Mouse (Mus musculus) adrenal gland, adult (tissue): ENCODE measurements around the gene Nudt16l1.

ENCODE experiments used
- DNase-seq, 2 experiments: peaks; one replicate each; pipeline ENCODE4 v3.0.0; 2022 to 2023; ENCODE audit warnings: low spot score in 1 of 2; ENCODE audit not compliant: inconsistent age in 2 of 2

Gene Nudt16l1

DNA sequence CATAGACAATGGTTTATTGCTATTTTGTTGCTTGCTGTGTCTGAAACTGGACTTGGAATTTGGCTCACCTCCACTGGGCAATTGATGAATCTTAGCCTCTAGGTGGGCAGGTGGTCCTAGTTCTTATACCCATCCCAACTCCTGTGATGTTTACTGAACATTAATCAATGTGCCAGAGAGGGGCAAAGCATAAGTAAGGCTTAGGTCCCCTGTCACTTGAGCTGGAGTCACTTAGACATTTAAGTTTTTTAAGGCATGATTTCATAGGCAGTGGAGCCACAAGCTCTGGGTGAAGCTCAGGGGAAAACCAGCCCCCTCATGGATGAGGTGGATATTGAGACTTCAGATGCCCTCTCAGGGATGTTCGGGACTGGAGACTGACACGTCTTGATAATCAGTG lies at the start of gene Nudt16l1:
Gene Nudt16l1 (plus strand): TSS at position 301 of the 400 bp plus-strand sequence.
- DNase-seq, result no peak

DNA sequence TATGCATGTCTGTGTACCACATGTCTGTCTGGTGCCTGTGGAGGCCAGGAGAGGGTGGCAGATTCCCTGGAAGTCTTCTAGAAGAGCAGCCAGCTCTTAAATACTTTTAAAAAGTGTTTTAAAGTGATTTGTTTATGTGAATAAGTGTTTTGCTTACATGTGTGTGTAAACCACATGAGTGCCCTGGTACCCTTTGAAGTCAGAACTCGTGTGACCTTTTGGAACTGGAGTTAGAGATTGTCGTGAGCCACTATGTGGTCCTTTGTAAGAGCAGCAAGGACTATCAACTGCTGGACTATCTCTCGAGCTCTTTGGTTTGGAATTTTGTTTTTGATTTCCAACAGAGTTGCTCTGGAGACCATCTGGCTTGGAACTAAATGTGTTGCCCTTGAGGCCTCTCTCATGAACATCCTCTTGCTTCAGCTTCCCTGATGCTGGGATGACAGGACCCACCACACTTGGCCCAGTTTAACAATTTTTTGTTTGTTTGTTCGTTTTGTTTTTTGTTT lies 48.3 kb upstream of the Nudt16l1 start:
- peak in 1 of 2 experiments; percentile 43 for DNase-seq

DNA sequence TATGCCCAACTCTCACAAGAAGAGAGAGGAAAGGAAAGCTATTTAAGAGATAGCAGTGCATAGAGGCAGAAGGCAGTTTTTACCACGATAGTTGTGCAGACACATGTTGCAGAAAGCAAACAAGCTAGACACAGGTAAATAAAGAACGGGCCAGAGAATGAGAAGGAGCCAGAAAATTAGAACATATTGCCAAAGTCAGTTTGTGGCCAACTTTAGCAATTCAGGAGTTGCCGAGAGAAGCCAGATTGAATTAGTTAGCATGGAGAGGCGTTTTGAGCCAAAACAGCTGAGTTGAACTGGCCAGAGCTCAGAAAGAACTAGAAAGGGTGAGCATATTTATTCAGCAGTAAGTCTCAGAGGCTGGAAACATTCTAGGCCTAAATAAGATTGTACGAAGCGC lies 46.4 kb upstream of the Nudt16l1 start:
- no peak for DNase-seq

DNA sequence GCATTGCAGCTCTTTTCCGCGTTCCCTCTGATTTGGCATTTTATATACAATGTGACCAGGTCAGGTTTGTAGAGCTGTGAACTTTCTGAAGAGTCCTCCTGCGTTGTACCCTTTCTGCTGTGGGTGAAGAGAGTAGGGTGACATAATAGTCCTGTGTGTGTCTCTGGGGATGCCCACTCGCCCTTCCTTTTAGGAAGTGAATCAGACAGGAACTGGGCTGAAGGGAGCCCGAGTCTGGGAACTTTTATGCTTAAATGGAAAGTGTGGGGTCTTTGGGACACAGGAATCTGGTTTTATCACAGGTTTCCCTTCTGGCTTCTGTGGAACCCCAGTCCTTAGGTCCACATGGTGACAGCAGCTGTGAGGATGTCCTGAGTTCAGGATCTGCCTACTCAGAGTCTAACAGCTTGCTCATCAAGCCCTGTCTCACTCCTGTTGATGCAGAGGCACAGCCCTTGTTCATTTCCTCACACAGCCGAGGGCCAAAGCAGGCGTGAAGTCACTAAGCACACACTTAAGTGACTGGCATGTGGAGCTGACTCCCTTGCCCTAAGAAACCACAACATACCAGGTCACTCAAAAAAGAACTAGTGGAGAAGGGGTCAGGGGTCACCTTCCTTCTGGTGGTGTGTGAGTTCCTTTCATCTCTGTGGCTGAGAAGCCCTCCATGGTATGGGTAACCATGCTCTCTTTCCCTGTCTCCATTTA lies 44.2 kb upstream of the Nudt16l1 start:
- no peak for DNase-seq

DNA sequence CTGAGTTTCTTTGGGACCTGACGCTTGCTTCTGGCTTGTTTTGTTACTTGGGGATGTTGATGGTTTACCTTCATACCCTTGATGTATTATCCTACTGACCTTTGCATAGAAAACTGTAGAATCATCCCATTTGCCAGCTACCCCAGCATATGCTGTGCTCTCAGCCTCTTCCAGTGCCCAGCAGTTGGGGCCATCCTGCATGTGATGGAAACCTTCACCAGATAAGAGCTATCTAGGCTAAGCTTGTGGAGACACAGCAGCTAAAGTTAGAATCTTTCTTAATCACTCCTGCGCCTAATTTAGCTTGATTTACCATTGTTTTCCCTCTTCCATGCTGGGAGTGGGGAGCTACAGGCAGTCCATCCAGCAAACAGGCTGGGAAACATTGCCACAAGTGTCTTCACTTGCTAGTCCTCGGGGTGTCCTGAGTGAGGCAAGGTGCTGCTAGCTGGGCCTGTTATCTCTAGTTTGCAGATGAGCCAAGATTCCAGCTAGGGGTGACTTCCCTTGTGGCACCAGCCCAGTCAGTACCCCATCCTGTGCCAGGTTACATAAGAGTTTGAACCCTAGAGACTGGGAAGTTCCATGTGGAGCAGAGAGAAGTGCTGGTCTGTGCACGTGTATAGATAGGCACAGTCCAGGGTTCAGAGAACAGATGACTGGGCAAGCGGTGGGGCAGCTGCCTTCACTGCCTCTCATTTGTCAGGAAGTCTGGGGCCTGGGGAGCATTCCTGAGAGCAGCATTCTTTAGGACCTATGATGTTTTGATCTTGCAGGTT lies 42.1 kb upstream of the Nudt16l1 start:
- peak; percentile 47 to 85 for DNase-seq

DNA sequence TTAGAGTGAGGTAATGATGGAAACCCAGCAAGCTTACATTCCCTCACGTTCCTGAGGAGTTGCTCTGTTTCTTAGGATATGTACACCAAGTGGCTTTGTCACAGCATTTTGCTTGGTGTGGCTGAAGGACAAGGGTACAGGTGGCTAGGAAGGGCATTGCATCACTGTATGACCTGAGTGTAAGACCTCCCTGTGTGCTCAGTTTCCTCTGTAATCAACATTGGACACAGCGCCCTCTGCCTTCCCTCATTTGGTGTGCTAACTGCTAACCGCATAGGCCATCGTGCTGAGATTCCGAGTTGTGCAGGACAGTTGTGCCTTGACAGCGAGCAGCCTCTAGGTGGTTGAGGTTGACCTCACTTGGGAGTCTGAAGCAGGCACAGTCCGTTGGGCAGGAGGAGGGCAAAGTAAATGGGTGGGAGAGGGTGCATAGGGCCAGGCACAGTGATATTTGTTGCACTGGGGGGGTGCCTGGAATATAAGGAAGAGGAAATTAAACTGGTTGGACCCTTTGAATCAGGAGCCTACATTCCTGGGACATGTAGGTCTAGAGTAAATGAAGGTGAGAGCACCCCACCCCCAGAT lies 41.3 kb upstream of the Nudt16l1 start:
- DNase-seq, result no peak

DNA sequence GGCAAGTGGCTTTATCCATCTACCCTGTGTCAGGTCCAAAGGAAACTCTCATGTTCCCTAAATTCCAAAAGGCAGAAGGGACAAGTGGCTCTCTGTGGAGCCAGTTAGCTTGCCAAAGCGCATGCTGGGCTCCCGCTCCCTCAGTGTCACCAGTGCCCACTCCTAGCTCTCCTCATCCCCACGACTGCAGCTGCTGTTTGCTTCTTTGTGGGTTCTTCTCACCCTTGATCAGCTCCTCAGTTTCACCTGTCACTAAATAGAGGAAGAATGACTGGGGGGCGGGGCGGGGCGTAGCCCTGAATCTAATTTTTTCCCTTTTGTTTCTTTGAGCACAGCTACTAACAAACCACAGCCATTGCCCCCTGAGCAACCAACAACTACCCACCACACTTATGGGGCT lies 39.7 kb upstream of the Nudt16l1 start:
- DNase-seq, result no peak

DNA sequence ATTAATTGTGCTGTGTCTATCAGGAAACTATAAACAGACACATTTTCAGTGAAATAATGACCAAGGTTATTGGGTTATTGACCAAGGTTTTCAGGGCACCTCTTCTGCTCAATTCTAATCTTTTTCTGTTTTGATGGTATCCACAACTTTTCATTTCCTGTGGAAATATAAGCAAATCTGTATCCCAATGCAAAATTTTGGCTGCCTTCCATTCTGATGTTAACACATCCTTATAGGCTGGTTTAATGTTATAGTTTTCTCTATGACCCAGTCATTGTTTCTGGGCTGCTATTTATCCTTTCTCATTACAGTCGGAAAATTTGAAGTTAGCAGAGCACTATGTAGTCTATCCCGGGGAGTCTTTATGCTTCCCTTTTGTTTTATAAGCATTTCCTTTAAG lies 38.9 kb upstream of the Nudt16l1 start:
- DNase-seq, result no peak

DNA sequence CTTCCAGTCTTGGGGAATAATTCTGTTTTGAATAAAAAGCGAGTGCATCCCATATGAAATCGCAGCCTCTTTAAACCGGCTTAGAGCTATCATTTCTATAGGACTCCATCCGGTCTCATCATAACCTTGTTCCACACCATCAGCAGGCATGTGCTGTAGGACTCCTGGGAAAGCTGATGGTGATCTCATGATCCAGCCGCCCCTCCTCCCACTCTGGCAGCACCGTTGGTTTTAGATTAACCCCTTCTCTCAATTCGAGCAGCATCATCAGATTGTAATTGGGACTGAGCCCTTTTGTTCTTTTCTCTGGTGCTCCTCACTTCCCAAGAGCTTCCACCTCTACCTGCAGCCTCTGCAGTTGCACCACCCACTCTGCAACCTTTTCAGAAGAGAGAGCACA lies 37.4 kb upstream of the Nudt16l1 start:
- no peak for DNase-seq

DNA sequence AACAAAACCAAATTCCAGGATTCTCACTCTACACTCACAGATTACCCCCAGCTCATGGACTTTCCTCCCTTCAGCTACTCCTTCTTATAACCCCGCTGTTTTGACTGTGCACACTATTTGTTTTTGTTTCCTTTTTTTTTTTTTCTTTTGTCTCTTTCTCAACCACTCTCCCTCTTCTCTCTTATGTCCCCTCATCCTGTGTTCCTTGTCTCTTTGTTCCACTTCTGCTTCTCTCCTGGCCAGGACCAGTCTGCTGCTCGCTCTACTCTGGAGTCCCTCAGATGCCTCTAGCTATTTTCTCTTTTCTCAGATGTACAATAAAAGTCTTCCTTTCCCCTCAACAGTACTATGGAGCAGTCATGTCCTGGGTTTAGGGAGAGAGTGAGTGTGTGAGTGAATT lies 36.2 kb upstream of the Nudt16l1 start:
- DNase-seq, result no peak

DNA sequence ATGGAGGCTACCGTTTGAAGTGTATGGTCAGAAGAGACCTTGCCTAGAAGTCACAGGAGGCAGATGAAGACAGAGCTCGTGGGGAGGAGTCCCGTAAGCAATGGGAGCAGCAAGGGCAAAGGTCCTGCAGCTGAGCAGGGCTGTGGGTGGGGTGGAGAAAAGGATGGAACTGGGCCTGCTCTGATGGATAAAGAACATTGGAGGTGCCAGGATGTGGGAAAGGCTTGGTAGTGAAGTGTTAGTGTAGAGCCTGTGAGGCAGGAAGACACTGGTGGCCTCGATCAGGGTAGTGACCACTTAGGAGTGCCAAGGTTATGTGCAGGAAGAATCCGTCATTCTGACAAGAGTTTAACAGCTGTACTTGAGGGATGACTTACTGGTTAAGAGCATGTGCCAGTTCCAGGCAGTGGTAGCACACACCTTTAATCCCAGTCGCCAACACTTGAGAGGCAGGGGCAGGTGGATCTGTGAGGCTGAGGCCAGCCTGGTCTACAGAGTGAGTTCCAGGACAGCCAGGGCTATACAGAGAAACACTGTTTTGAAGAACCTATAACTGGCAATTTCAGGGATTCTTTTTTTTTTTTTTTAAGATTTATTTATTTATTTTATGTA lies 35.0 kb upstream of the Nudt16l1 start:
- peak in 1 of 2 experiments; percentile 78 for DNase-seq

DNA sequence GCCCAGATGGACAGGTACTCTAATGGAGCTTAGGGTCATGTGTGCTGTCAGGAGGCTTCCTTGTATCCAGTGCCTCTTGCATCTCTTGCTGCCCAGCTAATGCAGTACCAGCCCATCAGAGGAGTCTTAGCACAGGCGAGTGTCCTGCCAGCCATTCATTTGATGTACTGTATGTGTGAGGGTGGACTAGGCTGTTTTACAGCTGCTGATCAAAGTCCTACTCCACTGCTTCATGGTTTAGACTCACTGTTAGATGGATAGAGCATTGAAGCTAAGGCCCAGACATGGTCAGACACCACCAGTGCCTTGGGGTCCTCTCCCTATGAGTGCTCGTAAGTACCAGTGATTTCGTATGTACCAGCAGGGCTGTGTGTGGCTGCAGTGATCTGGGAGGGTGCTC lies 33.7 kb upstream of the Nudt16l1 start:
- DNase-seq, result no peak

DNA sequence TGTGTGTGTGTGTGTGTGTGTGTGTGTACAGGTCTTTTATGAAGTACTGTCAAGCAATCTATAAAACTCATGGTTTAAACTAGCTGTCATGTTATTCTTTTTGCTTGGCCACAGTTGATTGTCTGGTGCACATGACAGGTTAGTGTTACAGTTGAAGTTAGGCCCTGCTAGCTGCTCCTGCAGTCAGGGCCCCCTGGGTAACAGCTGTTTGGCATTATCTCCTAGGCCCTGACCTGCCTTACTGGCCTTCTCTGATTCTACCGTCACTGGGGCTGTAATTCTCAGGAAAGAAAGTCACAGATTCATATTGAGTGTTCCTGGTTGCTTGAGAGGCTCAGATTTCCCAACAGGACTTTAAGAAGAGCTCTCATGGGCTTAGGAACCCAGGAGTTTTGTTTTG lies 33.0 kb upstream of the Nudt16l1 start:
- DNase-seq, result no peak

DNA sequence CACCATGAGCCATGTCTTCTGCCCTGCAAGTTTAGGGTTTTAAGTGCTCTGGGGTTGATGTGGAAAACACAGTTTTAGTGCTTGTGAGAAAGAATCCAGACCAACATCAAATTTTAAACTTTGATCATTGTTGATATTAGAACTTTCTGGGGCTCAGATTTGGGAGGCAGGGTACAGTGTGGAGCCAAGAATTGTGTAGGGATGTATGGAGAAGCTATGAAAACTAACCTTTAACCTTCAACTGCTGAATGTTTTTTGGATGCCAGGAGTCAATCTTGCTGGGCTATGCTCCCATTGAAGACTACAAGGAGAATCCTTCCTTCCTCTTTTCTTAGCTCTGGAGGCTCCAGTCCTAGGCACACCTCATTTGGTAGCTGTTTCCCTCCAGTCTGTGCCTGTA lies 32.0 kb upstream of the Nudt16l1 start:
- DNase-seq, result no peak

DNA sequence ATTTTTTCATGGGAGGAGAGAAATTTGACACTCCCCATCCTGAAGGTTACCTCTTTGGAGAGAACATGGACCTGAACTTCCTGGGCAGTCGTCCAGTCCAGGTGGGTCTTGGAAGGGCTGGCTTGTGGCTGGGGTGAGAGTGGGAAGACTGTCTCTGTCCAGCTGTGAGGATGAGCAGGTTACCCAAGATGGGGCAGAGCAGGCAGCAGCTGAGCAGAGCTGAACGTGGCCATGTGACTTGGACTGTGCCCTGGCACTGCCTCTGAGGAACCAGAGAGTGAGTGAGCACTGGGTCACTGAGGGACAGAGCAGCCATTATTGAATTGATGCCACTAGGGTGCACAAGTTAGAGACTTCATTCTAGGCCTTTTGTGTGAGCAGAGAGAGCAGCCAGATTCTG lies 31.2 kb upstream of the Nudt16l1 start:
- no peak for DNase-seq

DNA sequence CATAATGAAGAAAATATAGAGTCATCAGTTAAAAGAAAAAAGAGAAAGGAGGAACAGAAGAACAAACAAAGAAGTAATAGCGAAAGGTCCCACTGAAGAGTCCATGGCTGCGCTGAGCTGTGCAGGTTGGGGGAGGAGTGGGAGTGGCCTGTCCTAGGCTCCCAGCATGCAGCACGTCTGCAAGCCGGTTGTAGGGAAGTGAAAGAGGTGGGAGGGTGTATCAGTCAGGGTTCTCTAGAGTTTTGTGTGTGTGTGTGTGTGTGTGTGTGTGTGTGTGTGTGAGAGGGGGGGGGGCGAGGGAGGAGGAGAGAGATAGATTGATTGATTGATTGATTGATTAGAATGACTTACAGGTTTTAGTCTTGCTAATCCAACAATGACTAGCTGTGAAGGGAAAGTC lies 30.6 kb upstream of the Nudt16l1 start:
- DNase-seq, result no peak

DNA sequence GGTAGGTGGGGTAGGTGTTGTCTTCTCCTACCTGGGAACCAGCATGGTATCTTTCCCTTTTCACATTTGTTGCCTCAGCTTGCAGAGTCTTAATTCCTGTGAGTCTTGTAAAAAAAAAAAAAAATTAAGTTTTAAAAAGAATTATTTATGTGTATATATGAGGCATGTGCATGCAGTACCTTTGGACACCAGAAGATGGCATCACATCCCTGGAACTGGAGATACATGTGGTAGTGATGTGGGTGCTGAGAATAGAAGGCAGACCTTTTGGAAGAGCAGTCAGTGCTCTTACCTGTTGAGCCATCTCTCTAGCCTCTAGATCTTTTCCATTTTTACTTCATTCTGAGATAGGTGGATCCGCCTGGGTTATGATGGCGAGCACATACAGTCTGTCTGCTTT lies 28.8 kb upstream of the Nudt16l1 start:
- no peak for DNase-seq

DNA sequence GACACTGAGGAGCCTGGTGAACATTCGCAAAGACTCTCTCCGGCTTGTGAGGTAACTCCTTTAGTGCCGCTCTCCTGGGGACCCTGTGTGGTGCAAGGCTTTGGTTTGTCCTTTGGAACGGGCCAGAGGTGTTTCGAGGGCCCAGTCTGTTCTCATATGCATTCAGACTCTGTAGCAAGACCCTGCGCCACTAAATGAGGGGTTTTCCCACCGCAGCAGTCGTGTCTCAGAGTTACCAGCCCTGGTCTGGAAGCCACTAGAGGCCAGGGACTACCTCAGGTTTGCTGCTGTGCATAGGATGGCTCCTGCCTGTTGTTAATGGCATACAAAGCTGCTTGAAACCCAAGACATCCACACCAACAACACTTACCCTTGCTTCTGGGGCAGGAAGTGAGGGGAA lies 27.8 kb upstream of the Nudt16l1 start:
- DNase-seq, result no peak

DNA sequence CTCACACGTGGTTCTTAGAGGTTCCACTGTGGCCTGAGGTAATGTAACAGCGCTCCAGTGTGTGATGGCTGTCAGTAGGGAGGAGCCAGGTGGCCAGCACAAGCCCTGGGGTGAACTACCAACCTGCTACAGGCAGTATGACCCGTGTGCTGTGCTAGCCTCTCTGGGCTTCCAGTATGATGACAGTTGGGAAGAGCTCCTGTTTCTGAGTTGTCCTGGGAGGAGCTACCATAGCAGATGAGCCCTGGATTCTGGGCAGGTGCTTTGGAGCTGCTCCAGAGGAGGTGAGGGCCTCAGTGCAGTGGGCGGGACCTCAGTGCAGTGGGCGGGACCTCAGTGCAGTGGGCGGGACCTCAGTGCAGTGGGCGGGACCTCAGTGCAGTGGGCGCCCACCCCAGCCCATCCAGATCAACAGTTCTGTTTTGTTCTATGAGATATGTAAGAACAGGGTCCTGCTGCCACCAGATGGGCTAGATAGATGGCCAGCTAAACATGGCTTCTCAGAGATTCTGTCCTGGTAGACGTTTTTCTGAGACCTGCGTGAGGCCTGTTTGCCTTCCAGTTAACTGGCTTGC lies 26.4 kb upstream of the Nudt16l1 start:
- no peak for DNase-seq

DNA sequence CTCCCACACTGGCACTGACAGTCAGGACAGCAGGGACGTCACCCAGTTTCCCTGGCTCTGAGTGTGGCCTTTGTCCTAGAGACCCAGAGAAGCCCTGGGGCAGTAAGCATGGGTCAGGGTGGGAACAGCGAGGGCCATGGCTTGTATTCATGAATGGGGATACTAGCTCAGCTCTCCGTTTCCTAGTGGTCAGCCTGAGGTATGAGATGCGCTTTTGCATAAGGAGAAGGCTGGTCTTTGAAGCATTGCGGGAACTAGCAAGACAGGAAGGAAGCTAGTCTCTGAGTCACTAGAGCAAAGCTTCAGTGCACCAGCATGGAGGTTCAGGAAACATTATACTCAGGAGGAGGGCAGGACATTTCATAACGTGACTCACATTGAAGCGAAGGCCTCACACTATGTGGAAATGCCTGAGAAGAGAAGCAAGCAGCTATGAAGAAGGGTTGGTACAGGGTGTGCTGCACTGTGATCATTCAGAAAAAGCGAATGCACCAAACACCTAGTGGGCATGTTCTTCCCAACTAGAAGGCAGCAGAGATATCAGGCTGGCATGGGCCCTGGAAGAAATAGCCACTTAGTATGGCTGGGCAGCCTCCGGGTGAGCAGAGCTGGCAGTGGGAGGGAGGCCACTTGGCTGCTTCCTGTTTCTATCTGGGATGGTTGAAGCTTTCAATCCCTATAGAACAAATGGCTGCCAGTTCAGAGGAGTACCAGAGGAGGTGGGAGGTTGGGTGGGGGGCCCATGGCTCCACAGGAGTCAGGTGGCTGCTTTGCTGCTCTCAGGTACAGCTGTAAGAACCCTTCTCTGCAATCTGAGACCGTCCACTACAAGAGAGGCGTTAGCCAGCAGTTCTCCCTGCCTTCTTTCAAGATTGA lies 25.4 kb upstream of the Nudt16l1 start:
- DNase-seq, result peak; percentile 54 to 81
